Mouse (Mus musculus) mouse trophoblast stem cell (cell line): ENCODE results near the gene Fam184b.

Experiments
- in situ Hi-C, 2 experiments: fragments of 300-500 bp; cut with MseI, MboI; formaldehyde crosslinking; loops; 2 replicates in 1 of 2; 3 replicates in 1 of 2; pipeline ENCODE4 v1.15.1; 2025

Gene Fam184b

GRCm38 (mm10) chr5:45599056-45599455 is 40.4 kb downstream of the Fam184b start:
- in situ Hi-C loops: no loop called here

- in situ Hi-C loops: no loop called here
Measured at GRCm38 (mm10) chr5:45595363-45596039, 43.9 kb downstream of the Fam184b start.

- in situ Hi-C loops: no loop called here
Measured at GRCm38 (mm10) chr5:45593276-45593675, 46.1 kb downstream of the Fam184b start.

- in situ Hi-C loops: no loop called here
Measured at GRCm38 (mm10) chr5:45590094-45590493, 49.3 kb downstream of the Fam184b start.

- in situ Hi-C loops: no loop called here
Measured at GRCm38 (mm10) chr5:45584601-45585000, 54.8 kb downstream of the Fam184b start.

- in situ Hi-C loops: no loop called here
Measured at GRCm38 (mm10) chr5:45580279-45580678, 59.1 kb downstream of the Fam184b start.

GRCm38 (mm10) chr5:45577376-45577775 is 62.0 kb downstream of the Fam184b start:
- in situ Hi-C loops: no loop called here

GRCm38 (mm10) chr5:45576716-45577115 is 62.7 kb downstream of the Fam184b start:
- in situ Hi-C loops: no loop called here

- in situ Hi-C loops: no loop called here
Measured at GRCm38 (mm10) chr5:45572816-45573215, 66.6 kb downstream of the Fam184b start.

- in situ Hi-C loops: no loop called here
Measured at GRCm38 (mm10) chr5:45565829-45566228, 73.6 kb downstream of the Fam184b start.

- in situ Hi-C loops: no loop called here
Measured at GRCm38 (mm10) chr5:45564054-45564453, 75.4 kb downstream of the Fam184b start.

- in situ Hi-C loops: no loop called here
Measured at GRCm38 (mm10) chr5:45549586-45549985, 89.8 kb downstream of the Fam184b start.

GRCm38 (mm10) chr5:45543374-45543773 is 96.0 kb downstream of the Fam184b start:
- in situ Hi-C loops: no loop called here

- in situ Hi-C loops: loop anchor here (10.0 kb wide), 2 partner anchors 65 to 125 kb away; partner anchors contain the start of gene Ncapg (in 1 of the 2)
Measured at GRCm38 (mm10) chr5:45539502-45539901, 99.9 kb downstream of the Fam184b start.

GRCm38 (mm10) chr5:45535177-45535576 is 104.2 kb downstream of the Fam184b start:
- in situ Hi-C loops: loop anchor here (10.0 kb wide), 2 partner anchors 60 to 130 kb away; partner anchors contain the start of gene Ncapg (in 1 of the 2)

- in situ Hi-C loops: loop anchor here (5.0 to 10.0 kb wide), 3 partner anchors 60 to 133 kb away; partner anchors contain the start of gene Ncapg (in 2 of the 2)
Measured at GRCm38 (mm10) chr5:45534319-45535098, 104.9 kb downstream of the Fam184b start.

- in situ Hi-C loops: loop anchor here (5.0 to 10.0 kb wide), 3 partner anchors 55 to 138 kb away; partner anchors contain the start of gene Ncapg (in 2 of the 2)
Measured at GRCm38 (mm10) chr5:45529696-45530095, 109.7 kb downstream of the Fam184b start.

GRCm38 (mm10) chr5:45526338-45526737 is 113.1 kb downstream of the Fam184b start:
- in situ Hi-C loops: no loop called here

- in situ Hi-C loops: no loop called here
Measured at GRCm38 (mm10) chr5:45525101-45525500, 114.3 kb downstream of the Fam184b start.

GRCm38 (mm10) chr5:45521601-45522000 is 117.8 kb downstream of the Fam184b start:
- in situ Hi-C loops: no loop called here

- in situ Hi-C loops: no loop called here
Measured at GRCm38 (mm10) chr5:45520809-45521110, 118.7 kb downstream of the Fam184b start.

- in situ Hi-C loops: no loop called here
Measured at GRCm38 (mm10) chr5:45519960-45520808, 119.2 kb downstream of the Fam184b start, which contains the start of gene Med28. Gene Med28 (plus strand): TSS chr5:45520229.
